Mouse (Mus musculus): ENCODE data around the gene Nostrin. TPM values are rescaled to one million over a fixed set of nuclear protein-coding genes. Genes with fewer than 3 reads are reported as not detected.

Nostrin gene
- total and polyA plus RNA-seq, 3 experiments, result 0.47 TPM; not detected in 2

GRCm38 (mm10) chr2:69205791-69206351 lies 70.3 kb downstream of the Nostrin start, which contains the start of gene Spc25 (continued):
- TF ChIP-seq CTCF (IDR thresholded peaks at IDR 0.05 in 2 of 3, conservative IDR thresholded peaks at IDR 0.05 in 1 of 3; ENCODE audit: control insufficient read depth in 1 of 3, insufficient read depth in 1 of 3, low read depth in 2 of 3, low read length in 3 of 3, poor library complexity in 1 of 3, severe bottlenecking in 1 of 3), result no peak
- TF ChIP-seq MYC (IDR thresholded peaks at IDR 0.05; ENCODE audit: low read depth, low read length), result no peak
- peak; percentile 94 for TF ChIP-seq NELFE (IDR thresholded peaks at IDR 0.05; ENCODE audit: low read depth, low read length)

- DNase-seq (ENCODE audit: low read depth, low spot score), result peak; percentile 71
- TF ChIP-seq CTCF (IDR thresholded peaks at IDR 0.05 in 2 of 3, conservative IDR thresholded peaks at IDR 0.05 in 1 of 3; ENCODE audit: control insufficient read depth in 1 of 3, insufficient read depth in 1 of 3, low read depth in 2 of 3, low read length in 3 of 3, poor library complexity in 1 of 3, severe bottlenecking in 1 of 3) (no peak), CHD1 (IDR thresholded peaks at IDR 0.05; ENCODE audit: low read depth, low read length) (no peak), MAFK (IDR thresholded peaks at IDR 0.05; ENCODE audit: borderline replicate concordance, low read depth, low read length) (no peak), MAX (IDR thresholded peaks at IDR 0.05; ENCODE audit: low read length) (no peak), GABPA (IDR thresholded peaks at IDR 0.05; ENCODE audit: low read depth, low read length) (no peak), USF2 (IDR thresholded peaks at IDR 0.05; ENCODE audit: borderline replicate concordance in 1 of 2, insufficient read depth in 1 of 2, low read depth in 1 of 2, low read length in 2 of 2) (no peak), MAZ (IDR thresholded peaks at IDR 0.05; ENCODE audit: low read depth, low read length) (no peak), SMC3 (IDR thresholded peaks at IDR 0.05; ENCODE audit: low read depth, low read length) (no peak), ZC3H11A (IDR thresholded peaks at IDR 0.05; ENCODE audit: low read depth, low read length) (no peak), ETS1 (IDR thresholded peaks at IDR 0.05; ENCODE audit: low read depth, low read length) (no peak), GATA1 (IDR thresholded peaks at IDR 0.05; ENCODE audit: low read depth, low read length) (no peak), BHLHE40 (IDR thresholded peaks at IDR 0.05; ENCODE audit: borderline replicate concordance, low read depth, low read length) (no peak), RAD21 (IDR thresholded peaks at IDR 0.05; ENCODE audit: low read depth, low read length) (no peak), MXI1 (IDR thresholded peaks at IDR 0.05; ENCODE audit: low read depth, low read length) (no peak)
- Histone ChIP-seq H3K9me3 (replicated peaks; ENCODE audit: insufficient read depth, low read length) (no peaks in the 10 kb centered on the region), H3K79me2 (ENCODE audit: control insufficient read depth, insufficient read depth, low read length, poor library complexity) (peaks cover 5% of the 10 kb centered on the region; the same call in 1 of the 2 replicates), H3K4me1 (ENCODE audit: control insufficient read depth in 1 of 2, insufficient read depth in 2 of 2, low read length in 2 of 2) (0 out of 4 replicates have a peak, but pooled peaks cover 0 to 2% of the 10 kb centered on the region in 2 experiments), H3K4me3 (ENCODE audit: control insufficient read depth in 1 of 2, insufficient read depth in 1 of 2, low read depth in 2 of 2, low read length in 2 of 2) (peak overlapping the region; percentile 69 to 80), H3K27ac (ENCODE audit: control insufficient read depth, low read depth, low read length) (peak overlapping the region; percentile 34; the same call in 1 of the 2 replicates), H3K27me3 (ENCODE audit: control insufficient read depth in 1 of 2, insufficient read depth in 2 of 2, low read length in 2 of 2) (no peaks in the 10 kb centered on the region), H3K36me3 (ENCODE audit: control insufficient read depth in 1 of 2, insufficient read depth in 2 of 2, low read length in 2 of 2) (peaks cover 5 to 6% of the 10 kb centered on the region in 2 experiments; a peak in 3 of 4 replicates), H3K9ac (ENCODE audit: control insufficient read depth, low read depth, low read length, poor library complexity, severe bottlenecking) (peak overlapping the region; percentile 62)
Observed at GRCm38 (mm10) chr2:69206523-69206922, 70.9 kb downstream of the Nostrin start.

- Histone ChIP-seq H3K9ac (ENCODE audit: control insufficient read depth, low read depth, low read length, poor library complexity, severe bottlenecking) (no peak overlapping the region), H3K79me2 (ENCODE audit: control insufficient read depth, insufficient read depth, low read length, poor library complexity) (peaks cover 5% of the 10 kb centered on the region; the same call in 1 of the 2 replicates), H3K4me3 (ENCODE audit: control insufficient read depth in 1 of 2, insufficient read depth in 1 of 2, low read depth in 2 of 2, low read length in 2 of 2) (no peak overlapping the region), H3K36me3 (ENCODE audit: control insufficient read depth in 1 of 2, insufficient read depth in 2 of 2, low read length in 2 of 2) (peaks cover 0 to 3% of the 10 kb centered on the region in 2 experiments; a peak in 1 of 4 replicates), H3K27me3 (ENCODE audit: control insufficient read depth in 1 of 2, insufficient read depth in 2 of 2, low read length in 2 of 2) (no peaks in the 10 kb centered on the region), H3K27ac (ENCODE audit: control insufficient read depth, low read depth, low read length) (no peak overlapping the region), H3K9me3 (replicated peaks; ENCODE audit: insufficient read depth, low read length) (no peaks in the 10 kb centered on the region), H3K4me1 (ENCODE audit: control insufficient read depth in 1 of 2, insufficient read depth in 2 of 2, low read length in 2 of 2) (no peaks in the 10 kb centered on the region)
- TF ChIP-seq CHD1 (IDR thresholded peaks at IDR 0.05; ENCODE audit: low read depth, low read length) (no peak), NELFE (IDR thresholded peaks at IDR 0.05; ENCODE audit: low read depth, low read length) (no peak), MAFK (IDR thresholded peaks at IDR 0.05; ENCODE audit: borderline replicate concordance, low read depth, low read length) (no peak)
- DNase-seq (ENCODE audit: low read depth, low spot score), result no peak
Observed at GRCm38 (mm10) chr2:69209684-69210083, 74.1 kb downstream of the Nostrin start.
